Mouse (Mus musculus) CH12.LX (cell line): ENCODE measurements around the gene Padi6. TPM values are rescaled to one million over a fixed set of nuclear protein-coding genes. Genes with fewer than 3 reads are reported as not detected.

Source experiments
- DNase-seq: peaks from one replicate; pipeline ENCODE4 v3.0.0-alpha.2; 2013; ENCODE audit errors: extremely low read depth
- H3K27ac ChIP-seq: 2 replicates; pipeline ENCODE4 v1.5.1; 2012; ENCODE audit warnings: low read depth, mild to moderate bottlenecking, control low read depth, moderate library complexity; ENCODE audit not compliant: insufficient read depth
- H3K27me3 ChIP-seq: replicated peaks from 2 replicates; pipeline ENCODE3; 2012; ENCODE audit warnings: inconsistent platforms
- H3K36me3 ChIP-seq, 2 experiments: replicated peaks in 1 of 2; 2 replicates each; pipeline versions ENCODE3 to v1.6.1; 2012; ENCODE audit warnings: inconsistent platforms in 1 of 2, low read length in 1 of 2, mild to moderate bottlenecking in 1 of 2, mixed read lengths in 1 of 2, moderate library complexity in 1 of 2; ENCODE audit not compliant: control insufficient read depth in 1 of 2, insufficient read depth in 1 of 2
- H3K4me1 ChIP-seq, 2 experiments: 2 replicates each; pipeline ENCODE4 v1.6.1; 2012; ENCODE audit warnings: inconsistent platforms in 1 of 2, moderate library complexity in 1 of 2; ENCODE audit not compliant: insufficient read depth in 2 of 2, control insufficient read depth in 1 of 2
- H3K4me2 ChIP-seq: 2 replicates; pipeline ENCODE4 v1.6.1; 2012; ENCODE audit warnings: low read depth, mild to moderate bottlenecking, control low read depth; ENCODE audit not compliant: poor library complexity, insufficient read depth, severe bottlenecking
- H3K4me3 ChIP-seq, 3 experiments: fragments of 150-350 bp in 1 of 3; sonication (generic) in 1 of 3; replicated peaks in 1 of 3; 2 replicates each; pipeline versions ENCODE3 to v1.5.1; 2011 to 2012; ENCODE audit warnings: low read depth in 2 of 3, low read length in 2 of 3, mild to moderate bottlenecking in 2 of 3, moderate library complexity in 2 of 3, control low read depth in 1 of 3, improper control_type of control experiment in 1 of 3, inconsistent platforms in 1 of 3, mixed read lengths in 1 of 3; ENCODE audit not compliant: poor library complexity in 1 of 3
- H3K79me2 ChIP-seq: replicated peaks from 2 replicates; pipeline ENCODE4 v1.6.1; 2012; ENCODE audit warnings: mild to moderate bottlenecking, moderate library complexity; ENCODE audit not compliant: control insufficient read depth, poor library complexity, insufficient read depth, severe bottlenecking; ENCODE audit errors: extremely low read depth
- H3K9ac ChIP-seq: 2 replicates; pipeline ENCODE4 v1.6.1; 2012; ENCODE audit warnings: low read depth, mild to moderate bottlenecking, control low read depth, moderate library complexity; ENCODE audit not compliant: insufficient read depth
- H3K9me3 ChIP-seq: replicated peaks from 2 replicates; pipeline ENCODE3; 2012; ENCODE audit warnings: low read length, inconsistent platforms, mixed read lengths
- BHLHE40 ChIP-seq: IDR thresholded peaks from 2 replicates; pipeline ENCODE4 v1.6.1; 2011; ENCODE audit warnings: mild to moderate bottlenecking, low read depth, low read length, improper control_type of control experiment
- CHD1 ChIP-seq: IDR thresholded peaks from 2 replicates; pipeline ENCODE4 v1.6.1; 2012; ENCODE audit warnings: low read depth, low read length, improper control_type of control experiment, inconsistent platforms
- CHD2 ChIP-seq: IDR thresholded peaks from 2 replicates; pipeline ENCODE4 v1.6.1; 2011; ENCODE audit warnings: low read length, improper control_type of control experiment
- E2F4 ChIP-seq: IDR thresholded peaks from 2 replicates; pipeline ENCODE4 v1.6.1; 2011; ENCODE audit warnings: low read depth, low read length, improper control_type of control experiment; ENCODE audit not compliant: insufficient replicate concordance
- ELF1 ChIP-seq: IDR thresholded peaks from 2 replicates; pipeline ENCODE4 v1.6.1; 2014; ENCODE audit warnings: low read depth, mild to moderate bottlenecking, inconsistent platforms, low read length, improper control_type of control experiment
- EP300 ChIP-seq: IDR thresholded peaks from 2 replicates; pipeline ENCODE4 v1.6.1; 2011; ENCODE audit warnings: low read length, improper control_type of control experiment
- MAX ChIP-seq: IDR thresholded peaks from 2 replicates; pipeline ENCODE4 v1.6.1; 2011; ENCODE audit warnings: low read length, improper control_type of control experiment
- MXI1 ChIP-seq: IDR thresholded peaks from 2 replicates; pipeline ENCODE4 v1.6.1; 2011; ENCODE audit warnings: mild to moderate bottlenecking, low read depth, low read length, improper control_type of control experiment
- MYC ChIP-seq: IDR thresholded peaks from 2 replicates; pipeline ENCODE4 v1.6.1; 2011; ENCODE audit warnings: low read depth, mild to moderate bottlenecking, improper control_type of control experiment, low read length
- NELFE ChIP-seq: IDR thresholded peaks from 2 replicates; pipeline ENCODE4 v1.6.1; 2011; ENCODE audit warnings: low read depth, low read length, improper control_type of control experiment
- NRF1 ChIP-seq: IDR thresholded peaks from 2 replicates; pipeline ENCODE4 v1.6.1; 2014; ENCODE audit warnings: low read depth, mild to moderate bottlenecking, inconsistent platforms, low read length, improper control_type of control experiment, moderate library complexity
- PAX5 ChIP-seq: IDR thresholded peaks from 2 replicates; pipeline ENCODE4 v1.6.1; 2012; ENCODE audit warnings: low read length, inconsistent platforms, mixed read lengths
- POLR2AphosphoS2 ChIP-seq: IDR thresholded peaks from 2 replicates; pipeline ENCODE4 v1.6.1; 2011; ENCODE audit warnings: low read depth, low read length, improper control_type of control experiment
- RAD21 ChIP-seq: IDR thresholded peaks from 2 replicates; pipeline ENCODE4 v1.6.1; 2011; ENCODE audit warnings: low read depth, mild to moderate bottlenecking, low read length, improper control_type of control experiment, moderate library complexity
- RCOR1 ChIP-seq: conservative IDR thresholded peaks from 2 replicates; pipeline ENCODE4 v1.6.1; 2012; ENCODE audit warnings: low read depth, mild to moderate bottlenecking, inconsistent platforms, low read length, improper control_type of control experiment
- SIN3A ChIP-seq: IDR thresholded peaks from 2 replicates; pipeline ENCODE4 v1.6.1; 2012; ENCODE audit warnings: low read length, improper control_type of control experiment, inconsistent platforms
- SMC3 ChIP-seq: IDR thresholded peaks from 2 replicates; pipeline ENCODE4 v1.6.1; 2011; ENCODE audit warnings: low read depth, low read length, improper control_type of control experiment
- TBP ChIP-seq: conservative IDR thresholded peaks from 2 replicates; pipeline ENCODE4 v1.6.1; 2011; ENCODE audit warnings: low read depth, low read length, improper control_type of control experiment
- TCF12 ChIP-seq: IDR thresholded peaks from 2 replicates; pipeline ENCODE4 v1.6.1; 2014; ENCODE audit warnings: low read depth, mild to moderate bottlenecking, inconsistent platforms, low read length, improper control_type of control experiment
- USF1 ChIP-seq: IDR thresholded peaks from 2 replicates; pipeline ENCODE4 v1.6.1; 2014; ENCODE audit warnings: low read depth, mild to moderate bottlenecking, inconsistent platforms, low read length, improper control_type of control experiment
- ZKSCAN1 ChIP-seq: IDR thresholded peaks from 2 replicates; pipeline ENCODE4 v1.6.1; 2012; ENCODE audit warnings: low read depth, inconsistent platforms, low read length, improper control_type of control experiment, borderline replicate concordance
- ZMIZ1 ChIP-seq: IDR thresholded peaks from 2 replicates; pipeline ENCODE4 v1.6.1; 2012; ENCODE audit warnings: low read depth, mild to moderate bottlenecking, inconsistent platforms, low read length, improper control_type of control experiment
- dilution Hi-C: fragments of 300-500 bp; cut with MboI; formaldehyde crosslinking; loops from 2 replicates; pipeline ENCODE4 v1.14.3; 2020; ENCODE audit warnings: low sequenced_read_pairs; ENCODE audit not compliant: extremely low pct_unique_long_range_greater_than_20kb, extremely low pct_ligation_motif_present
- in situ Hi-C: fragments of 300-500 bp; cut with MboI; formaldehyde crosslinking; loops from 3 replicates; pipeline ENCODE4 v1.14.3; 2019; ENCODE audit warnings: low sequenced_read_pairs, low pct_ligation_motif_present, low pct_unique_long_range_greater_than_20kb, mixed read lengths
- polyA plus RNA-seq: library from polyadenylated mRNA; unstranded; fragments of >175 nt; gene quantifications from 2 replicates; pipeline ENCODE4 v1.2.1, GENCODE M21; 2012; ENCODE audit warnings: low read depth; ENCODE audit not compliant: insufficient read length
- total RNA-seq, 2 experiments: library from RNA; depleted of rRNA; stranded (reverse); fragments of 300-350 nt in 1 of 2; fragments of >200 nt in 1 of 2; gene quantifications; 2 replicates each; pipeline ENCODE4 v1.2.3; 2012 to 2014

The Padi6 gene
- total and polyA plus RNA-seq, 3 experiments: not detected

- DNase-seq: peak; percentile 59
- peak within 1 kb of the TSS; percentile 66 for H3K4me2 ChIP-seq
- H3K4me3 ChIP-seq: peak within 1 kb of the TSS; percentile 63 to 95 (median 81)
- peak within 1 kb of the TSS; percentile 99 for H3K27ac ChIP-seq
- dilution Hi-C loops (no loop called here), in situ Hi-C loops (no loop called here)
- H3K4me1 ChIP-seq: peaks cover 18 to 51% of the 10 kb centered on the region in 2 experiments
- TF ChIP-seq MYC (peak; percentile 90), ELF1 (0 out of 2 replicates have a peak, but pooled peaks have one; percentile 5), BHLHE40 (peak; percentile 77), POLR2AphosphoS2 (no peak), USF1 (no peak), CHD2 (no peak), ZMIZ1 (0 out of 2 replicates have a peak, but pooled peaks have one; percentile 3), ZKSCAN1 (no peak), RAD21 (no peak), EP300 (no peak), NRF1 (no peak), NELFE (no peak; the same call in 1 of the 2 replicates), SIN3A (0 out of 2 replicates have a peak, but pooled peaks have one; percentile 65), PAX5 (no peak), SMC3 (no peak), CHD1 (no peak), TBP (no peak), MXI1 (peak; percentile 33), MAX (peak; percentile 79), TCF12 (no peak), RCOR1 (no peak), E2F4 (no peak)
- no peaks in the 10 kb centered on the region for H3K27me3 ChIP-seq
- peaks cover 37% of the 10 kb centered on the region for H3K79me2 ChIP-seq
- H3K9ac ChIP-seq: peak within 1 kb of the TSS; percentile 92
- no peaks in the 10 kb centered on the region for H3K9me3 ChIP-seq
- H3K36me3 ChIP-seq: peaks cover 14 to 25% of the 10 kb centered on the region in 2 experiments
These were observed 42.0 kb downstream of the Padi6 start, which contains the start of gene Rcc2 for GRCm38 (mm10) chr4:140700269-140701018. Gene Rcc2 (plus strand): TSS chr4:140700541.
